Mouse (Mus musculus): ENCODE results near the gene Mapre1.

DNA sequence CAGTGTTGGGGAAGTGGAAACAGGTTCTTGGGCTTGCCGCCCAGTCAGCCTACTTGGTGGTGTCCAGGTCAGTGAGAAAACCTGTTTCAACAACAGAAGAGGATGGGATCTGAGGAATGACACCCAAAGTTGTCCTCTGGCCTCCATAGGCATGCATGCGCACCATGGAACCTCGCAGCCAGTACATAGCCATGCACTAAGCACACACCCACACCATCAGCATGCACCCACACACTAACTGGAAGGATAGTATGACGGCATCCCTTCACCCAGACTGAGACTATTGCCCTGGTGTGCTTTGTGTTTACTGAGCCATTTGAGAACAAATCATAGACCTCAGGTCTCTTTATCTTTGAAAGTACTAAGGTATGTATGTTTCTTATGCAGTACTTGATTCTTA, 34.4 kb downstream of the Mapre1 start:
- TF ChIP-seq CTCF (IDR thresholded peaks at IDR 0.05; ENCODE audit: borderline replicate concordance, insufficient read depth, low read length), result no peak
- TF ChIP-seq POLR2A (IDR thresholded peaks at IDR 0.05; ENCODE audit: low read depth, low read length), result no peak

Data from embryonic fibroblast, embryonic 13.5 days (primary cell).